ENCODE assay signal across 43 mouse cellular contexts in genomic region chr11:72287543-72287942, GRCm38 (mm10). TPM values are rescaled to one million over a fixed set of nuclear protein-coding genes. Genes with fewer than 3 reads are reported as not detected.
"Had no signal": no experiment of that assay in that cellular context is flagged by ENCODE, and none has a peak within 500 bp of the region (broad histone marks: within the 10 kb centered on the region; RNA-seq: fewer than 3 reads in every experiment).

No protein-coding gene starts in this region.

- H3K9ac ChIP-seq: heart, embryonic 12.5 days; hindbrain, embryonic 12.5 days; hindbrain, embryonic 14.5 days; intestine, embryonic 15.5 days; kidney, embryonic 15.5 days; limb, embryonic 12.5 days; liver, embryonic 13.5 days; liver, embryonic 15.5 days had no signal

- H3K4me2 ChIP-seq: heart, embryonic 12.5 days; hindbrain, embryonic 12.5 days; hindbrain, embryonic 14.5 days; intestine, embryonic 15.5 days; kidney, embryonic 15.5 days; limb, embryonic 12.5 days; liver, embryonic 11.5 days; liver, embryonic 13.5 days; liver, embryonic 15.5 days had no signal

- H3K27ac ChIP-seq: gastrocnemius, adult 2 months; heart, embryonic 10.5 days; hindbrain, embryonic 10.5 days; hindbrain, embryonic 12.5 days; hindbrain, embryonic 14.5 days; intestine, embryonic 15.5 days; kidney, embryonic 15.5 days; kidney, postnatal 0 days; left cerebral cortex, adult 2 months; limb, embryonic 10.5 days; limb, embryonic 12.5 days; liver, embryonic 13.5 days; liver, embryonic 15.5 days had no signal

- H3K4me1 ChIP-seq: heart, embryonic 10.5 days; hindbrain, embryonic 10.5 days; hindbrain, embryonic 12.5 days; intestine, embryonic 15.5 days; kidney, embryonic 15.5 days; limb, embryonic 10.5 days; limb, embryonic 12.5 days; liver, embryonic 13.5 days; liver, embryonic 15.5 days had no signal

- H3K9me3 ChIP-seq: heart, embryonic 10.5 days; hindbrain, embryonic 10.5 days; hindbrain, embryonic 12.5 days; intestine, embryonic 15.5 days; kidney, embryonic 15.5 days; limb, embryonic 10.5 days; limb, embryonic 12.5 days; liver, embryonic 13.5 days; liver, embryonic 15.5 days had no signal

- H3K27me3 ChIP-seq: heart, embryonic 12.5 days; hindbrain, embryonic 12.5 days; intestine, embryonic 15.5 days; kidney, embryonic 15.5 days; limb, embryonic 12.5 days; liver, embryonic 13.5 days; liver, embryonic 15.5 days had no signal

- ATAC-seq: hindbrain, embryonic 16.5 days; inflammation-experienced regulatory T-cells, adult 6 months; intestine, embryonic 15.5 days; intestine, postnatal 0 days had no signal

- H3K36me3 ChIP-seq: heart, embryonic 10.5 days; heart, embryonic 12.5 days; hindbrain, embryonic 10.5 days; hindbrain, embryonic 12.5 days; intestine, embryonic 15.5 days; kidney, embryonic 15.5 days; limb, embryonic 10.5 days; limb, embryonic 12.5 days; liver, embryonic 13.5 days; liver, embryonic 15.5 days had no signal

- DNase-seq: gastrocnemius, adult 2 months; gastrocnemius, postnatal 10 days; gastrocnemius, postnatal 25 days; heart, adult 18-20 months; heart, postnatal 10 days; heart, postnatal 4 days; kidney, adult 18-20 months; kidney, adult 8-10 months; kidney, postnatal 14 days; kidney, postnatal 36 days; layer of hippocampus, adult 9-11 months; layer of hippocampus, postnatal 36 days; liver; liver, embryonic 13.5 days had no signal

- H3K4me3 ChIP-seq: gastrocnemius, adult 2 months; heart, embryonic 10.5 days; heart, embryonic 12.5 days; hindbrain, embryonic 10.5 days; hindbrain, embryonic 12.5 days; intestine, embryonic 15.5 days; kidney, embryonic 15.5 days; left cerebral cortex, adult 2 months; limb, embryonic 10.5 days; limb, embryonic 12.5 days; liver, embryonic 13.5 days; liver, embryonic 15.5 days had no signal

RNA-seq across cellular contexts. Expression of gene Slc13a5, which starts 20.5 kb away (rescaled TPM):
- total RNA-seq: gastrocnemius, adult 2 months; granulocyte monocyte progenitor cell, adult 5-6 weeks; heart, adult 18-20 months; heart, adult 8-10 months; heart, postnatal 10 days; heart, postnatal 25 days had no signal
- polyA plus RNA-seq: inflammation-experienced regulatory T-cells, adult 6 months; limb, embryonic 12.5 days; liver, embryonic 11.5 days; liver, embryonic 13.5 days; liver, embryonic 15.5 days had no signal

RNA-seq across cellular contexts. Expression of gene Fbxo39, which starts 26.7 kb away (rescaled TPM):
- total RNA-seq: gastrocnemius, adult 2 months; gastrocnemius, postnatal 10 days; gastrocnemius, postnatal 25 days; gastrocnemius, postnatal 4 days; granulocyte monocyte progenitor cell, adult 5-6 weeks; heart, adult 18-20 months; heart, adult 8-10 months; heart, postnatal 10 days; heart, postnatal 25 days; heart, postnatal 4 days; layer of hippocampus, adult 18-20 months; layer of hippocampus, adult 8-10 months; layer of hippocampus, postnatal 14 days; layer of hippocampus, postnatal 36 days; left cerebral cortex, adult 2 months; left cerebral cortex, postnatal 14 days; left cerebral cortex, postnatal 36 days had no signal
- polyA plus RNA-seq: heart, embryonic 10.5 days; heart, embryonic 12.5 days; heart, embryonic 14.5 days; heart, embryonic 16.5 days; hindbrain, embryonic 10.5 days; hindbrain, embryonic 12.5 days; hindbrain, embryonic 14.5 days; hindbrain, embryonic 16.5 days; inflammation-experienced regulatory T-cells, adult 6 months; intestine, embryonic 15.5 days; intestine, postnatal 0 days; kidney, embryonic 15.5 days; kidney, postnatal 0 days; large intestine, adult 2 months; limb, embryonic 10.5 days; limb, embryonic 12.5 days; limb, embryonic 14.5 days; liver, embryonic 11.5 days; liver, embryonic 13.5 days; liver, embryonic 15.5 days had no signal
